In genomic region chr1:60823006-60823665, GRCm38 (mm10) we compare ENCODE assay signal across 8 mouse cellular contexts.
DNase-seq lines count a peak whose midpoint lies in the region; ATAC-seq and TF ChIP-seq lines count a peak whose summit lies in the region.

No protein-coding gene starts in this region.

- H3K27me3 ChIP-seq in heart, embryonic 11.5 days (ENCODE audit: control insufficient read depth, insufficient read depth, low read length) = no peaks in the 10 kb centered on the region
- no peaks in the 10 kb centered on the region for H3K27me3 ChIP-seq in thymus, adult 2 months (ENCODE audit: control insufficient read depth, insufficient read depth, low read length)

- no peak overlapping the region for H3K4me3 ChIP-seq in heart, embryonic 11.5 days (ENCODE audit: low read depth, low read length)
- no peak overlapping the region for H3K4me3 ChIP-seq in thymus, adult 2 months (ENCODE audit: control insufficient read depth, insufficient read depth, low read length)

- no peak overlapping the region for H3K27ac ChIP-seq in heart, embryonic 11.5 days (ENCODE audit: low read depth, low read length)
- H3K27ac ChIP-seq in thymus, adult 2 months (ENCODE audit: control insufficient read depth, insufficient read depth, low read length) = no peak overlapping the region

- intact Hi-C loops in heart, postnatal 10 days (cut with DNase I) = loop anchor here (5.0 kb wide), 1 partner anchor 106 kb away; the partner anchor contains the start of gene Cd28

- no peaks in the 10 kb centered on the region for H3K9me3 ChIP-seq in heart, embryonic 11.5 days (replicated peaks; ENCODE audit: control insufficient read depth, low read length)

- peak; percentile 48 to 61 for DNase-seq in heart, postnatal 10 days
- DNase-seq in ES-CJ7 (ENCODE audit: low read depth, low spot score) = peak; percentile 93
- peak; percentile 3 for DNase-seq in cerebellum, adult 11-12 months
- DNase-seq in gastrocnemius, adult 18-20 months (ENCODE audit: low spot score) = peak; percentile 40
- DNase-seq in left cerebral cortex, adult 11 months (ENCODE audit: low spot score) = peak; percentile 40
- peak; percentile 17 for DNase-seq in mesoderm, embryonic 11.5 days (ENCODE audit: low read depth, low spot score)
- peak; percentile 87 for DNase-seq in thymus, adult 2 months

- ATAC-seq in heart, embryonic 11.5 days (replicated peaks; ENCODE audit: insufficient number of reproducible peaks, low FRiP score, low TSS enrichment) = no peak

- peak; percentile 79; the same call in 1 of the 2 replicates for TF ChIP-seq CTCF in thymus, adult 2 months (IDR thresholded peaks at IDR 0.05; ENCODE audit: borderline replicate concordance, control insufficient read depth, extremely low read depth, insufficient read depth, low read length, poor library complexity)

- H3K36me3 ChIP-seq in heart, embryonic 11.5 days (ENCODE audit: control insufficient read depth, insufficient read depth, low read length) = no peaks in the 10 kb centered on the region
- H3K36me3 ChIP-seq in thymus, adult 2 months (ENCODE audit: control insufficient read depth, insufficient read depth, low read length) = no peaks in the 10 kb centered on the region

- 60% methylated on average over 8 of the region's 8 CpGs for WGBS in heart, embryonic 11.5 days (ENCODE audit: insufficient replicate concordance)
- 66% methylated on average over 8 of the region's 8 CpGs for WGBS in thymus, adult 2 months

- H3K4me1 ChIP-seq in heart, embryonic 11.5 days (ENCODE audit: control insufficient read depth, insufficient read depth, low read length) = peaks cover 7% of the 10 kb centered on the region
- peaks cover 19% of the 10 kb centered on the region for H3K4me1 ChIP-seq in thymus, adult 2 months (replicated peaks; ENCODE audit: control insufficient read depth, insufficient read depth, low read length)

- no peak for TF ChIP-seq POLR2A in thymus, adult 2 months (IDR thresholded peaks at IDR 0.05; ENCODE audit: control insufficient read depth, extremely low read depth, insufficient read depth, low read length, poor library complexity)

- H3K4me2 ChIP-seq in heart, embryonic 11.5 days = no peak overlapping the region

- H3K9ac ChIP-seq in heart, embryonic 11.5 days (ENCODE audit: low read depth, low read length) = no peak overlapping the region

Comparison
In these comparisons a context has a peak if more than half of its experiments do, and no peak if none do; other contexts are left out.
1. DNase-seq: peak in every context shown above with its lines; median percentile 93 in ES-CJ7; 87 in thymus, adult 2 months; 54 in heart, postnatal 10 days; 40 in gastrocnemius, adult 18-20 months; 40 in left cerebral cortex, adult 11 months; 17 in mesoderm, embryonic 11.5 days; 3 in cerebellum, adult 11-12 months.